Mouse (Mus musculus) 3T3-L1 (cell line): ENCODE measurements at regions not wholly inside any gene's neighbourhood (a gene's known extent, or its start where the extent isn't known, plus 50 kb on each side); places are given as distances from the start of the nearest gene placed in this dataset.

Experiments used
- DNase-seq: peaks from one replicate; pipeline ENCODE4 v3.0.0-alpha.2; 2015; ENCODE audit warnings: low read depth, low spot score

GRCm38 (mm10) chr13:39161980-39162379, 201.3 kb upstream of the Slc35b3 start:
- DNase-seq, result no peak

GRCm38 (mm10) chr13:39127942-39128341, 167.3 kb upstream of the Slc35b3 start:
- no peak for DNase-seq

- DNase-seq, result no peak
These were observed 131.4 kb upstream of the Slc35b3 start for GRCm38 (mm10) chr13:39092058-39092457.

- no peak for DNase-seq
These were observed 123.9 kb upstream of the Slc35b3 start for GRCm38 (mm10) chr13:39084544-39084943.

GRCm38 (mm10) chr13:39074211-39074610, 113.5 kb upstream of the Slc35b3 start:
- peak; percentile 7 for DNase-seq

- no peak for DNase-seq
These were observed 71.6 kb upstream of the Slc35b3 start for GRCm38 (mm10) chr13:39032263-39032662.

- no peak for DNase-seq
These were observed 59.5 kb upstream of the Slc35b3 start for GRCm38 (mm10) chr13:39020168-39020567.

GRCm38 (mm10) chr13:39011696-39012095, 51.0 kb upstream of the Slc35b3 start:
- DNase-seq, result peak; percentile 74
